Mouse (Mus musculus) left cerebral cortex, adult 8-10 months (tissue): ENCODE data around the gene Itih5. TPM values are rescaled to one million over a fixed set of nuclear protein-coding genes. Genes with fewer than 3 reads are reported as not detected.
A peak's percentile ranks its signal among the peaks of the same experiment; 100 is the strongest.

Source experiments
- DNase-seq, 2 experiments: peaks; one replicate each; pipeline ENCODE4 v3.0.0; 2022; ENCODE audit warnings: low spot score in 2 of 2
- total RNA-seq, 4 experiments: library from RNA; stranded (reverse); gene quantifications; 2 replicates each; pipeline ENCODE4 v1.2.4; 2022

Gene Itih5
- total RNA-seq, 4 experiments from 2014 or later, result 11.9 to 13.9 (median 13.5) TPM

GRCm38 (mm10) chr2:10167283-10167682 is 13.9 kb downstream of the Itih5 start:
- DNase-seq, result no peak

- no peak for DNase-seq
These were observed 14.6 kb downstream of the Itih5 start for GRCm38 (mm10) chr2:10168016-10168415.

GRCm38 (mm10) chr2:10169991-10170390 is 16.6 kb downstream of the Itih5 start:
- no peak for DNase-seq

GRCm38 (mm10) chr2:10193553-10193952 is 40.2 kb downstream of the Itih5 start:
- DNase-seq, result no peak

DNA sequence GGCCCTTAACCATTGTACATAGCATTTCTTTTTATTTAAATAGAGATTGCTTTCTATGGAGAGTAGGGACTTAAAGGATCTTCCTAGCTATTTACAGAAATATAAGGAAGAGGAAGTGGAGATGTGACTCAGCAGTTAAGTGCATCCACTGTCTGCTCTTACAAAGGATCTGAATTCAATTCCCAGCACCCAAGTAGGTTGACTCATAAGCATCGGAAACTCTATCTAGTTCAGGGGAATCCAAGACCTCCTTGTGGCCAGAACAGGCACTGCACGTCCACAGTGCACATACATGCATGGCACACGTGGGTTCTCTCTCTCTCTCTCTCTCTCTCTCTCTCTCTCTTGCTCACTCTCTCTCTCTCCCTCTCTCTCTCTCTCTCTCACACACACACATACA is 41.8 kb downstream of the Itih5 start:
- DNase-seq, result no peak

DNA sequence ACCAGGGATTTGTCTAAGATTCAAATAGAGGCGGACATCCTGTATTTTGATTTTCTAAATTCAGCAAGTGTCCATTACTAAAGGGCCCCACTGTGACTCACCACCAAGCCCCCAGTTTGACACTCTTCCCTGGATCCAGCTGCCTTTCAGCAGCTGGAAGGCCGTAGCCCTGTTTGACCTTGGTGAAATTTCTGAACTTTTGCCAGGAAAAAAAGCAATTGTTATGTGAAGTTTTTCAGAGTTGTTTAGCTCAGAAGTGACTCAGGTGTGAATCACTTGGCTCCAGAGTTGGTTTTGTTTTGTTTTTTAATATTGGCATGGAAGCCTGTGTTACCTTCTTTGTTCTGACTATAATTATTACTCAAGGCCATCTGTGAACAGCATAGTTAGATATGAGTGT is 46.0 kb downstream of the Itih5 start:
- no peak for DNase-seq

- no peak for DNase-seq
These were observed 47.4 kb downstream of the Itih5 start for GRCm38 (mm10) chr2:10200736-10201285.

DNA sequence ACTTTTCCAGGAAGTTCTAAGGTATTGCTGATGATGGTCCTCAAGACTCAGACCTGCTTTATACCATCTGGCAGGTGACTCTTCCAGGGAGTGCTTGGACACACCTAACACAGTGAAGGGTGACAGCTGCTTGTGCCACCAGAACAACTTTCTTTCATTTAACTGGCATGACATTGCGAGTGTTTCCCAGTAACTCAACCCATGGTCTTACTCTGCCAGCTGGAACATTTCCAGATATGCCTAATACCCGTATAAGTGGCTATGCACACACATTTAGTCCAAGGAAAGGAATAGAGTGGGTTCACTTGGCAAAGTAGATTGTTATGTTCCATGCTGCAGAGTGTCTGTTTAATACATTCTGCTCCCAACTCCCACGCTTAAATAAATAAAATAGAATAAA is 50.9 kb downstream of the Itih5 start:
- no peak for DNase-seq

- no peak for DNase-seq
These were observed 60.1 kb downstream of the Itih5 start for GRCm38 (mm10) chr2:10213468-10213867.

DNA sequence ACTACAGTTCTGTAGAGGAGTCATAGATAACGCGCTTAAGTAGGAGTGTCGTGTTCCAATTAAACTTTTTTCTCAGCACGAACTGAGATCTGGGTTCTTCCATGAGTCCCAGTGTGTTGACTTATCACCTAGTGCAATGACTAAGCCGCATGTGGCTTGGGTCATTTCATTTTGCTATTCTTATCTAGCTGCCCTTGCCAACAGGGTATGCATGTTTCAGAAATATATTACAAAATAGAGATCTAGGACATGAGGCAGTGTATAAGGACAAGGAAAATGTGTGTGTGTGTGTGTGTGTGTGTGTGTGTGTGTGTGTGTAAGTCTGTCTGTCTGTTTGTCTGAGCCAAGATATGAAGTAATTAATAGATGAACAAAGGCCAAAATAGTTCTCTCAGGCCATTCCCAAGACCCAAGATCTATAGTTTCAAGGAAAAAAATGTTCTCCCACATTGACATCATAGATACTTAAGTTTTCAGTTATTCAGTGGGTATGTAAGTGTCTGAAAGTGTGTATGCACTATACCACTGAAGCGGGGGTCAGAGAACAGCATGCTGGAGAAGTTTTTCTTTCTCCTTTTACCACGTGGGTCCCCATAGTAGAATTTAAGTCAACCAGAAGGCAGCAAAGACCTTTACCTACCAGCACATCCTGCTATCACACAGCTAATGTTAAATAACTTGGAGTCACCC is 62.6 kb downstream of the Itih5 start:
- DNase-seq, result no peak

- DNase-seq, result peak in 1 of 2 experiments; percentile 22
These were observed 63.3 kb downstream of the Itih5 start for GRCm38 (mm10) chr2:10216566-10217247.

GRCm38 (mm10) chr2:10221862-10222261 is 68.5 kb downstream of the Itih5 start:
- DNase-seq, result no peak

- no peak for DNase-seq
These were observed 73.5 kb downstream of the Itih5 start for GRCm38 (mm10) chr2:10226907-10227306.

GRCm38 (mm10) chr2:10231971-10232370 is 78.6 kb downstream of the Itih5 start:
- no peak for DNase-seq

- no peak for DNase-seq
These were observed 83.2 kb downstream of the Itih5 start for GRCm38 (mm10) chr2:10236554-10236953.

GRCm38 (mm10) chr2:10242970-10243369 is 89.6 kb downstream of the Itih5 start:
- no peak for DNase-seq

DNA sequence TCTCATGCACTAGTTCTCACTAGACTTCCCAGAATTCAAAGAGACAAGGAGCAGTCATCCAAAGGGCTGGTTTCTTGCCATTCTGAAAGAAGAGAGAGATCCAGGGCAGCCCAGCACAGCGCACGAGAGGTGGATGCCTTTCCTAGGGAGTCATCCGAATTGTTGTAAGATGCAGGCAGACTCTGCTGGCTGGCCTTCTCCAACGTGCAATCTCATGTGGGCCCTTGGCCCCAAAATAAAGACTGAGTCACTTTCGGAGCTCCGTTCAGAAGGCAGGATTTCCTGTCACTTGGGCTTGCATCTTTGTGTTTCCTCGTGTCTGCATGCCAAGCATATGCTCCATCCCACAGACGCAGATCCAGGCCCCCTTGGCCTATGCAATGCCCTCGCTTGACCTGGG is 97.1 kb downstream of the Itih5 start:
- DNase-seq, result no peak

DNA sequence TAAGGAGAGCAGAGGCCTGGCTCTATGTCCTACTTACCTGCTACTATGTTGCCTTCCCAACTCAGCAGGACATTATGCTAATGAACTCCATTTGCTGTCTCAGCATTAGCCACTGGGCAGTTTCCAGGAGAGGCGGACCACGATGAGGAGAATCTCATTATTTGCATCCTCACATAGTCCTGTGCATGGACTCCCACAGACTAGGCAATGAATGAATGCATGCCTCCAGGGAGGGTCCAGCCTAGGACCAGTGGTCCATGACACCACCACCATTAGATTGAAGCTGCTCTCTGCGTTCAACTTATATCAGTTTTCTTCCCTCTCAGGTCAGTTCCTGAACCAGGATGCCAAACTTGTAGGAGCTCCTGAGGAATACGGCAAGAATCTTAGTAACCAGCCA is 97.6 kb downstream of the Itih5 start:
- DNase-seq, result no peak

GRCm38 (mm10) chr2:10251466-10251865 is 98.1 kb downstream of the Itih5 start:
- no peak for DNase-seq

DNA sequence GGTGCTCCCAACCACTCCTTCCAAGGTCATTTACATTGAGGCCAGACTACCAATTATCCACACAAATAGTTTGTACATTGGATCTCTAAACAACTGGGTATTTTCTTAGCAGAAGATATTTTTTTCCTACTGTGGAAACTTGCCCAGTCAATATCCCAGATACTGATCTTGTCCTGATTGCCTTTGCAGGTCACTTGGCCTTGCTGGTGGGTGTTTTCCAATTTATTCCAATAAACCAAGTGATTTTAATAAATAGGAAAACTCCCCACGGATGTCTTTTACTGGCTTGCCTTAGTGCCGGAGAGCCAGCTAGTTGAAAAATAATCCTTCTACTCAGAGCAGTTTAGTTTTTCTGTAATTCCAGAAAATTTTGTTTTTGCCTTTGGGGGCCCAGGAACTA is 98.6 kb downstream of the Itih5 start:
- no peak for DNase-seq

GRCm38 (mm10) chr2:10253351-10253750 is 100.0 kb downstream of the Itih5 start:
- no peak for DNase-seq

GRCm38 (mm10) chr2:10256949-10257348 is 103.6 kb downstream of the Itih5 start:
- DNase-seq, result no peak

DNA sequence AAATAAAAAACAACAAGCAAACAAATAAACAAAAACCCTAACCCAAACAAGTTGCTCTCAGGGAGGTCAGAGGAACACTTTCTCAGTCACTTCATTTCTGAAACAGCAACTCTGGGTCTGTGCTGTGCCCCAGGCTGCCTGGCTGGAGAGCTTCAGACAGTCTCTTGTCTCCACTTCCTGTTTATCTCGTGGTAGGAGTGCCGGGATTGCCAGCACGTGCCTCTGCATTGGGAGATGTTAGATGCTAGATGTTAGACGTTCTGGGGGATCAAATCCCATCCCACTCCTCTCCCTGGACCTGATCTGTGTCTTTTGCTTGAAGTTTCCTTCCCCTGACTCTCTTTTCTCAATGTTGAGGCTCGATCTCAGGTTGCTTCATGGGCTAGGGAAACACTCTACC is 104.9 kb downstream of the Itih5 start:
- DNase-seq, result no peak
